Mouse (Mus musculus): ENCODE results near the gene Arpin.

Gene Arpin

GRCm38 (mm10) chr7:79934862-79935510, at the start of gene Arpin:
Arpin (minus strand) TSS chr7:79935359.
- DNase-seq (ENCODE audit: low read depth): no peak

GRCm38 (mm10) chr7:79975316-79975715, 40.2 kb upstream of the Arpin start:
- no peak for DNase-seq (ENCODE audit: low read depth)

GRCm38 (mm10) chr7:79972195-79972594, 37.0 kb upstream of the Arpin start:
- DNase-seq (ENCODE audit: low read depth): no peak

- no peak for DNase-seq (ENCODE audit: low read depth)
Observed at GRCm38 (mm10) chr7:79970336-79970735, 35.2 kb upstream of the Arpin start.

- DNase-seq (ENCODE audit: low read depth): no peak
Observed at GRCm38 (mm10) chr7:79968326-79968725, 33.2 kb upstream of the Arpin start.

- no peak for DNase-seq (ENCODE audit: low read depth)
Observed at GRCm38 (mm10) chr7:79961600-79961999, 26.4 kb upstream of the Arpin start.

- no peak for DNase-seq (ENCODE audit: low read depth)
Observed at GRCm38 (mm10) chr7:79956131-79956530, 21.0 kb upstream of the Arpin start.

GRCm38 (mm10) chr7:79954890-79955289, 19.7 kb upstream of the Arpin start:
- DNase-seq (ENCODE audit: low read depth): no peak

- DNase-seq (ENCODE audit: low read depth): peak; percentile 15
Observed at GRCm38 (mm10) chr7:79951038-79951437, 15.9 kb upstream of the Arpin start.

GRCm38 (mm10) chr7:79950236-79950635, 15.1 kb upstream of the Arpin start:
- DNase-seq (ENCODE audit: low read depth): peak; percentile 8

- DNase-seq (ENCODE audit: low read depth): no peak
Observed at GRCm38 (mm10) chr7:79935511-79936205, 499 bp upstream of the Arpin start.

- no peak for DNase-seq (ENCODE audit: low read depth)
Observed at GRCm38 (mm10) chr7:79934461-79934860, 698 bp downstream of the Arpin start.

- DNase-seq (ENCODE audit: low read depth): no peak
Observed at GRCm38 (mm10) chr7:79928516-79929052, 6.6 kb downstream of the Arpin start.

GRCm38 (mm10) chr7:79920344-79920983, 14.7 kb downstream of the Arpin start, which contains the start of gene Ap3s2:
Ap3s2 (minus strand) TSS chr7:79920649.
- peak; percentile 91 for DNase-seq (ENCODE audit: low read depth)

- DNase-seq (ENCODE audit: low read depth): peak; percentile 70
Observed at GRCm38 (mm10) chr7:79914556-79914955, 20.6 kb downstream of the Arpin start.

- DNase-seq (ENCODE audit: low read depth): no peak
Observed at GRCm38 (mm10) chr7:79907356-79907755, 27.8 kb downstream of the Arpin start.

GRCm38 (mm10) chr7:79906914-79907313, 28.2 kb downstream of the Arpin start:
- no peak for DNase-seq (ENCODE audit: low read depth)

GRCm38 (mm10) chr7:79905193-79905592, 30.0 kb downstream of the Arpin start:
- DNase-seq (ENCODE audit: low read depth): no peak

GRCm38 (mm10) chr7:79903160-79903792, 31.9 kb downstream of the Arpin start:
- no peak for DNase-seq (ENCODE audit: low read depth)

- DNase-seq (ENCODE audit: low read depth): no peak
Observed at GRCm38 (mm10) chr7:79900753-79901152, 34.4 kb downstream of the Arpin start.

- no peak for DNase-seq (ENCODE audit: low read depth)
Observed at GRCm38 (mm10) chr7:79895225-79895624, 39.9 kb downstream of the Arpin start.

- no peak for DNase-seq (ENCODE audit: low read depth)
Observed at GRCm38 (mm10) chr7:79894790-79895189, 40.4 kb downstream of the Arpin start.

Data from 416B (cell line).